Mouse (Mus musculus) forebrain, embryonic 10.5 days (tissue): Measurements from ENCODE around the gene Rab14. TPM values are rescaled to one million over a fixed set of nuclear protein-coding genes. Genes with fewer than 3 reads are reported as not detected.

ENCODE experiments used
- DNase-seq: peaks from one replicate; pipeline ENCODE4 v3.0.0-alpha.2; 2017; ENCODE audit warnings: low spot score; ENCODE audit errors: extremely low spot score
- H3K27ac ChIP-seq: fragments of 300-500 bp; sonication (generic); 2 replicates; pipeline ENCODE4 v1.5.1; 2016; ENCODE audit warnings: mild to moderate bottlenecking
- H3K27me3 ChIP-seq: fragments of 300-500 bp; sonication (generic); 2 replicates; pipeline ENCODE4 v1.6.1; 2016; ENCODE audit warnings: mild to moderate bottlenecking; ENCODE audit not compliant: poor library complexity, severe bottlenecking
- H3K36me3 ChIP-seq: fragments of 300-500 bp; sonication (generic); replicated peaks from 2 replicates; pipeline ENCODE4 v1.6.1; 2016; ENCODE audit warnings: mild to moderate bottlenecking, moderate library complexity
- H3K4me1 ChIP-seq: fragments of 300-500 bp; sonication (generic); 2 replicates; pipeline ENCODE4 v1.6.1; 2016
- H3K4me3 ChIP-seq: fragments of 300-500 bp; sonication (generic); 2 replicates; pipeline ENCODE4 v1.5.1; 2016; ENCODE audit warnings: mild to moderate bottlenecking, moderate library complexity
- H3K9me3 ChIP-seq: fragments of 300-500 bp; sonication (generic); 2 replicates; pipeline ENCODE4 v1.6.1; 2016; ENCODE audit warnings: mild to moderate bottlenecking, moderate library complexity
- WGBS: fragments of 180-500 bp; shearing (Covaris S2); methylation state at CpG from one replicate; pipeline ENCODE4 v1.1.7; 2016; 5-methylcytosine and 5-hydroxymethylcytosine counted together
- polyA plus RNA-seq: library from polyadenylated mRNA; unstranded; fragments of >200 nt; fragmentation: Nextera tagmentation; extraction: Ambion mirVana; gene quantifications from 2 replicates; pipeline ENCODE4 v1.2.1, GENCODE M21; 2016

The Rab14 gene
- polyA plus RNA-seq, 1 experiment from 2014 or later: 258 TPM

GRCm38 (mm10) chr2:35216701-35217100, 15.8 kb upstream of the Rab14 start:
- WGBS: 92% methylated on average over 2 of the region's 2 CpGs
- H3K4me1 ChIP-seq: peaks cover 32% of the 10 kb centered on the region
- no peak for DNase-seq

GRCm38 (mm10) chr2:35215363-35215762, 14.4 kb upstream of the Rab14 start:
- peaks cover 4% of the 10 kb centered on the region; the same call in 1 of the 2 replicates for H3K27me3 ChIP-seq
- peak overlapping the region; percentile 34 for H3K4me3 ChIP-seq
- peaks cover 29% of the 10 kb centered on the region for H3K4me1 ChIP-seq
- WGBS: 31% methylated on average over 14 of the region's 14 CpGs
- no peaks in the 10 kb centered on the region for H3K9me3 ChIP-seq
- DNase-seq: peak; percentile 56
- peak overlapping the region; percentile 87 for H3K27ac ChIP-seq
- no peaks in the 10 kb centered on the region for H3K36me3 ChIP-seq

More at GRCm38 (mm10) chr2:35216701-35217100, 15.8 kb upstream of the Rab14 start:
- Histone ChIP-seq H3K4me3 (no peak overlapping the region), H3K9me3 (no peaks in the 10 kb centered on the region), H3K27ac (no peak overlapping the region), H3K27me3 (peaks cover 4% of the 10 kb centered on the region; the same call in 1 of the 2 replicates), H3K36me3 (no peaks in the 10 kb centered on the region)

DNA sequence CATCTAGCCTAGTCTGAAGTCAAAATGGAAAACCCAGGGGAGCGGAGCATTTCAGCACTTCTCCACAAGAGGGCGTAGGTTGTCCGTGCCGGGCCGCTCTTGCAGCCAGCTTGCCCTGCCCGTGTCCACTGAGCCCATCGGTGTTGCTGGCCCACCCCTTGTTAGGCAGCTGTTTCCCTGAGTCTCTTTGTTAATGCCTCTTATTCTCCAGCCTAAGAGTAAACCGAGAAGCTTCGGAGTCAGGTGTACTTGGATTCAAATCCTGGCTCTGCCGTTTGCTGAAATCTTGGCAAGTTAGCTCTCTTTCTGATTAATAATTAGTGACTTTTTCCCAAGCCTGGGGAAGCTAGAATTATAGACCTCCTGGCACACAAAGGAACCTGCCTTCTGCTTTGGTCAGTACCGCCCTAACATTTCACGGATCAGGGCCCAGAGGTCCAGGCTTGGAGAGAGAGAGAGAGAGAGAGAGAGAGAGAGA, 14.0 kb upstream of the Rab14 start:
- Histone ChIP-seq H3K36me3 (no peaks in the 10 kb centered on the region), H3K4me1 (peaks cover 29% of the 10 kb centered on the region), H3K27me3 (peaks cover 4% of the 10 kb centered on the region; the same call in 1 of the 2 replicates), H3K4me3 (peak overlapping the region; percentile 34), H3K9me3 (no peaks in the 10 kb centered on the region), H3K27ac (peak overlapping the region; percentile 87)
- WGBS: 4% methylated on average over 12 of the region's 12 CpGs
- DNase-seq: peak; percentile 92

DNA sequence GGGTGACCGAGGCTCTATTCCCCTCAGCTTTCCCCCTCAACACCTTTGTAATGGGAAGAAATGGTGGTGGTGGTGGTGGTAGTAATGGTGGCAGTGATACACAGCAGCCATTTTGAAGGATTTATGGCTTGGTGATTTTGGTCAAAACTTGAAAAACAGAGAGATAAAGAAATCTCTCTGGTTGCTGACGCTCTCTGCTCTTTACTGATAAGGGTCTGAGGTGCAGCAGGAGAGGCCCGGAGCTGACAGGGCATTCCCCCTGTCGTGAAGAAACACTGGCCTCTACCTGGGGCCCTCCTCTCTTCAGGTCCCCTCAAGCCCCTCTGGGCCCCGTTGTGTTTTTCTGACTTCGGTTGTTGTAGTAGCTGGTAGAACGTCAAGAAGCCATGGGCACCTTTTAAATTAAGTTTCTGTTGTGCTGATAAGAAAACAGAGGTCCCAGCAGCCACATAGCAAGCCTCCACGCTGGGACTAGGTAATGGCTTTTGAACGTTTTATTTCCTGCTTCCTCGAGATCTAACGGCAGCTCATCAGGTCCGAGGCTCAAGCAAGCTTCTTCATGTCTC, 12.5 kb upstream of the Rab14 start:
- Histone ChIP-seq H3K36me3 (no peaks in the 10 kb centered on the region), H3K27me3 (peaks cover 4% of the 10 kb centered on the region; the same call in 1 of the 2 replicates), H3K9me3 (no peaks in the 10 kb centered on the region), H3K27ac (0 out of 2 replicates have a peak overlapping the region, but pooled peaks have one; percentile 87), H3K4me1 (peaks cover 23% of the 10 kb centered on the region), H3K4me3 (no peak overlapping the region)
- DNase-seq: no peak
- 81% methylated on average over 12 of the region's 12 CpGs for WGBS

- Histone ChIP-seq H3K27ac (no peak overlapping the region), H3K27me3 (peaks cover 4% of the 10 kb centered on the region; the same call in 1 of the 2 replicates), H3K9me3 (no peaks in the 10 kb centered on the region), H3K36me3 (no peaks in the 10 kb centered on the region), H3K4me3 (no peak overlapping the region), H3K4me1 (peaks cover 23% of the 10 kb centered on the region)
- WGBS: 79% methylated on average over 3 of the region's 3 CpGs
- no peak for DNase-seq
Observed at GRCm38 (mm10) chr2:35211681-35212080, 10.8 kb upstream of the Rab14 start.

- no peaks in the 10 kb centered on the region for H3K36me3 ChIP-seq
- WGBS: 77% methylated on average over 8 of the region's 8 CpGs
- peaks cover 5% of the 10 kb centered on the region for H3K4me1 ChIP-seq
- H3K9me3 ChIP-seq: no peaks in the 10 kb centered on the region
- no peak overlapping the region for H3K27ac ChIP-seq
- DNase-seq: no peak
- no peak overlapping the region for H3K4me3 ChIP-seq
- H3K27me3 ChIP-seq: peaks cover 4% of the 10 kb centered on the region; the same call in 1 of the 2 replicates
Observed at GRCm38 (mm10) chr2:35208931-35209665, 8.2 kb upstream of the Rab14 start.

DNA sequence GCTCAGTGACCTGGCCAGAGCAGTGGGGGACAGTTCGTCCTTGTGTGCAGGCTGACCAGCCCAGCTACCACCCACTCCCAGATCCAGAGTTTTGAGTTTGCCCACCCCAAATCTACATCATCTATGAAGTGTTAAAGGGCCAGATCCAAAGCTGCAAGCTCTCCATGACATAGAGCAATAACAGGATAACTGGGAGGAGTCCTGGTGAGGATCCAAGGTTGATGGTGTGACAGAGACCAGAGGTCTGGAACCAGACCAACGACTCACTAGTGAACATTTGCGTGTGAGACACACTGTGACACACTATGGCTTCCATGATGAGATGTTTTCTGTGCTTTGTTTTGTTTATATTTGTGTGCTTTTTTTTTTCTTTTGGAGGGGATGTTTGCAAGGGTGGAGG, 7.1 kb upstream of the Rab14 start:
- Histone ChIP-seq H3K9me3 (no peaks in the 10 kb centered on the region), H3K36me3 (no peaks in the 10 kb centered on the region), H3K4me1 (no peaks in the 10 kb centered on the region), H3K4me3 (no peak overlapping the region), H3K27ac (no peak overlapping the region), H3K27me3 (no peaks in the 10 kb centered on the region)
- no peak for DNase-seq
- WGBS: 78% methylated on average over 3 of the region's 3 CpGs

DNA sequence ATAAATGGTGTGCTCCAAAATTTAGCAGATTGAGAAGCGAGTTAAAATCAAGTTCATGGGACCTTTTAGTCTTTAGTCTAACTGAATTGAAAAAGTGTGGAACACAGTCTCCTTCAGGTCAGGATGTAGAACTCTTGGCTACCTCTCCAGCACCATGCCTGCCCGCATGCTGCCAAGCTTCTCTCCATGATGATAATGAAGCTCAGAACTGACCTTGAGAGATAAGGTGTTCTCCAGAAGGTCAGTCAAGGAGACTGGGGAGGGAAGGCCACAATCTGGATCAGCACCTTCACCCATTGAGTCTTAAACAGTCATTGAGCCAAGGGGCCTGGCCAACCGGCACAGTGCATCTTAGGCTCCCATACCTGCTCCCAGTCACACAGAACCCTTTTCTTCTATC, 5.8 kb upstream of the Rab14 start:
- Histone ChIP-seq H3K9me3 (no peaks in the 10 kb centered on the region), H3K27ac (no peak overlapping the region), H3K4me1 (no peaks in the 10 kb centered on the region), H3K27me3 (no peaks in the 10 kb centered on the region), H3K36me3 (no peaks in the 10 kb centered on the region), H3K4me3 (no peak overlapping the region)
- WGBS: 92% methylated on average over 3 of the region's 3 CpGs
- DNase-seq: no peak

DNA sequence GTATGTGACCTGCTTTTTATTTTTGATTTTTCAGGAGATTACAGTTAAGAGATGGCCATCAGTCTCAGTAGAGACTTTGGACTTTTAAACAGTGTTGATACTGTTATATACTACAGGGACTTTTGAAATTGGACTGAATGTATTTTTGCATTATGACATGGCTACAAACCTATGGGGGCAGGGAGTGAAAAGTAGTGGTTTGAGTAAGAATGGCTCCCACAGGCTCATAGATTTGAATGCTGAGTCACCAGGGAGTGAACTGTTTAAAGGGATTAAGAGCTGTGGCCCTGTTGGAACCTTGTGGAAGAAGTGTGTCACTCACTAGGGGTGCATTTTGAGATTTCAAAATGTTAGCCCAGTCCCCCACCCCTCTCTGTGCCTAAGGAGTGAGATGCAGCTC, 2.8 kb upstream of the Rab14 start:
- Histone ChIP-seq H3K27me3 (no peaks in the 10 kb centered on the region), H3K4me1 (peaks cover 17% of the 10 kb centered on the region), H3K36me3 (no peaks in the 10 kb centered on the region), H3K9me3 (no peaks in the 10 kb centered on the region), H3K4me3 (no peak overlapping the region), H3K27ac (no peak overlapping the region)
- DNase-seq: no peak

DNA sequence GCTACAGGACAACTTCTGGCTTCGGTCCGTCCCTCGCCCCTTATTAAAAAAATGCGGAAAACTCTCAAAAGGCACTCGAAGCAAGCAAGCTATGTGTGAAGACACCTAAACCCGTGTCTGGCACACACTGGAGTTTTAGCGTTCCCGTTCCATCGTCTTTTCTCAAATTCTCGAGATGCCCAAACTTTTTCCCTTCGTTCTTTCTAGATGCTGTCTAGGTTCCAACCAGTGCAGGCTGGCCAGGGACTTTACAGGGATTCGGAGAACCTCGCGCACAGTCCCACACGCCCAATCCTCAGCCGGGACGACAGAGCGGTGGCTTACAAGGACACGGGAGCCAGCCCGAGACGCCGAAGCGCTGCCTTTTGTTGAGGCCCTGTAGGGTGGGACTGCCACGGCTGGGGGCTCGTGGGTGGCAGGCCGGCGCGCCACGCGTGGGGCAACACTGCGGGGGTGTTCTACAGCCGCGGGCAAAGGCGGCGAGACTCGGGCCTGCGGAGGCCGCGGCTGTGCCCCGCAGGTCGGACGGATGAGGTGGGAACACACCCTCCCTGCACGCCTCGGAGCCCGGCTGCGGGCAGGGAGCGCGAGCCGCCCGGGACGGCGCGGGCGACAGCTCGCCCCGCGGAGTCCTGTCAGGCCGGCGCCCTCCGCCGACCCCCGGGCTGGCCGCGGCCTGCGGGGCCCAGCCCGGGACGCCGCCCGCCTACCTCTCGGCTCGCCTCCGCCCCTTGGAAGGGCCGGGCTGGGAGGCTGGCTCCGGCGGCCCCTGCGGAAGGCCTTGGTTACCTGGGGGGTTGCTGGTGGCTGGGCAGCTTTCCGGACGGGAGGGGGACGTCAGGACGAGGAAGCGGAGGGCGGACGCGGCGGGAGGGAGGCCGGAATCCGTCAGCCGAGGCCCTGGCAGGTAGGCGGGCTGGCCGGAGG, 686 bp downstream of the Rab14 start:
- Histone ChIP-seq H3K4me3 (peak overlapping the region; percentile 100), H3K27me3 (no peaks in the 10 kb centered on the region), H3K9me3 (no peaks in the 10 kb centered on the region), H3K36me3 (peaks cover 21% of the 10 kb centered on the region), H3K4me1 (peaks cover 28% of the 10 kb centered on the region), H3K27ac (peak overlapping the region; percentile 99)
- peak; percentile 38 for DNase-seq
- WGBS: 2% methylated on average over 90 of the region's 90 CpGs

DNA sequence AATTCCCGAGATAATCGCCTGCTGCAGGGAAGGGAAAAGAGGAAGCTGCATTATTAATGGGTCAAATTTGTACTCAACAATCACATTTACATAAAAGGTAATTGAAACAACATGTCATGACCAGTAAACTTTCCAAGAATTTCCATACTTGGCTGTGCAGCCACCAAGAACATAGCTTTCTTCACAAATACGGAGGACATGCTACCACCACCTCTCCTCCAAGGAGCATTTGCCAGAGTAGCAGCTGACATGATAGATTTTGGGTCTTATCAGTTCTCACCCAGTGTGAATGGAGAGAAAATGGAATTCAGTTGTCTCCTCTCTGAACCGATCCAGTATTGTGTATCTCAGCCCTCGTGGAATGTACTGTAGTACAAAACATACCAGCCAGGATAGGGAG, 1.4 kb downstream of the Rab14 start:
- H3K27me3 ChIP-seq: no peaks in the 10 kb centered on the region
- 40% methylated on average over 5 of the region's 5 CpGs for WGBS
- peaks cover 28% of the 10 kb centered on the region for H3K4me1 ChIP-seq
- peaks cover 28% of the 10 kb centered on the region for H3K36me3 ChIP-seq
- H3K27ac ChIP-seq: peak overlapping the region; percentile 99
- no peak for DNase-seq
- peak overlapping the region; percentile 100 for H3K4me3 ChIP-seq
- H3K9me3 ChIP-seq: no peaks in the 10 kb centered on the region

DNA sequence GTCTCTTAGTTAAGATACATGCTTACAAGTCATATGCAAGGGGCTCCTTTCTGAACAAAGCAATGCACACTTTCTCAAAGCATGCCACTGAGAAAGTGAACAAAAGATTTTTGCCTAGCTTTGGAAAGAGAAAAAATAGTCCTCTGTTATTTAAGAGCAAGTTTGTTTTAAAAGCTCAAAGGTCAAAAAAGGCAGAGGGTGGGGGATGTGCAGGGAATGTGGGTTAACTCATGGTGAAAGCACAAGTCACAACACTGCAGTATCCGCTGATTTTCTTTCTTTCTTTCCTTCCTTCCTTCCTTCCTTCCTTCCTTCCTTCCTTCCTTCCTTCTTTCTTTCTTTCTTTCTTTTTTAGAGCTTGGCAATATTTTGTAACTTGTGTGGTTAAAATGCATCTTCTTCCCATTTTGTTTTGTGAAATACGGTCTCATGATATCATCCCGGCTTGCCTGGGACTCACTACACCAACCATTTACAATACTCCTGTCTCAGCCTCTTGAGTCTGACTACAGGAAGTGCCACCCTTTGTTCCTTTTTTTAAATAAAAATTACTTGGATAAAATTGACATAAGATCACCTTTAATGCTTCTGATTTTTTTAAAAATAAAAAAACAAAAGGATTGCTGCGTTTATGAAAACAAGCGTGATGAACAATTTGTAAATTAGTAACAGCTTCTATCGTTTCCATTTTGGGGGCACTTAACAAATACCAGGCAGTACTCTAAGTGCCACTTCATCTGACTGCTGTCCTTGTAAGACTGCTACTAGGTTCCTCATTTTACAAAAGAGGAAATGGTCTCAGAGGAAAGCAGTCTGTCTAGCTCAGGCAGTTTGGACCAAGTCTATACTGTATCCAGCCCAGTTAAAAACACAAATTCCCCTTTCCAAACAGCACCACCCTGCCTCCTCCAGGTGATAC, 5.0 kb downstream of the Rab14 start:
- H3K4me3 ChIP-seq: no peak overlapping the region
- DNase-seq: no peak
- peaks cover 23% of the 10 kb centered on the region for H3K4me1 ChIP-seq
- H3K36me3 ChIP-seq: peaks cover 38% of the 10 kb centered on the region
- H3K27me3 ChIP-seq: no peaks in the 10 kb centered on the region
- H3K27ac ChIP-seq: no peak overlapping the region
- H3K9me3 ChIP-seq: no peaks in the 10 kb centered on the region
- 91% methylated on average over 6 of the region's 6 CpGs for WGBS
